Mouse (Mus musculus) limb, embryonic 10.5 days (tissue): Measurements from ENCODE around the gene Rpl7a. TPM values are rescaled to one million over a fixed set of nuclear protein-coding genes. Genes with fewer than 3 reads are reported as not detected.
A peak's percentile ranks its signal among the peaks of the same experiment; 100 is the strongest.

Experiments used
- DNase-seq: peaks from one replicate; pipeline ENCODE4 v3.0.0-alpha.2; 2017; ENCODE audit warnings: low spot score
- H3K27ac ChIP-seq: fragments of 300-500 bp; sonication (generic); 2 replicates; pipeline ENCODE4 v1.5.1; 2016; ENCODE audit warnings: mild to moderate bottlenecking
- H3K27me3 ChIP-seq: fragments of 300-500 bp; sonication (generic); 2 replicates; pipeline ENCODE4 v1.6.1; 2016; ENCODE audit warnings: low read depth, mild to moderate bottlenecking; ENCODE audit not compliant: poor library complexity, severe bottlenecking
- H3K36me3 ChIP-seq: fragments of 300-500 bp; sonication (generic); 2 replicates; pipeline ENCODE4 v1.6.1; 2016; ENCODE audit warnings: mild to moderate bottlenecking, moderate library complexity
- H3K4me1 ChIP-seq: fragments of 300-500 bp; sonication (generic); 2 replicates; pipeline ENCODE4 v1.6.1; 2016
- H3K4me3 ChIP-seq: fragments of 300-500 bp; sonication (generic); 2 replicates; pipeline ENCODE4 v1.5.1; 2016; ENCODE audit warnings: mild to moderate bottlenecking, moderate library complexity
- H3K9me3 ChIP-seq: fragments of 300-500 bp; sonication (generic); replicated peaks from 2 replicates; pipeline ENCODE4 v1.6.1; 2016; ENCODE audit warnings: mild to moderate bottlenecking
- WGBS: fragments of 180-500 bp; shearing (Covaris S2); methylation state at CpG from one replicate; pipeline ENCODE4 v1.1.7; 2016; 5-methylcytosine and 5-hydroxymethylcytosine counted together
- polyA plus RNA-seq: library from polyadenylated mRNA; unstranded; fragments of >200 nt; fragmentation: Nextera tagmentation; extraction: Ambion mirVana; gene quantifications from 2 replicates; pipeline ENCODE4 v1.2.1, GENCODE M21; 2016

Gene Rpl7a
- polyA plus RNA-seq, 1 experiment from 2014 or later: 702 TPM

- H3K9me3 ChIP-seq: no peaks in the 10 kb centered on the region
- H3K4me3 ChIP-seq: no peak overlapping the region
- H3K27ac ChIP-seq: no peak overlapping the region
- no peak for DNase-seq
- peaks cover 38% of the 10 kb centered on the region for H3K4me1 ChIP-seq
- no peaks in the 10 kb centered on the region for H3K27me3 ChIP-seq
- H3K36me3 ChIP-seq: peaks cover 78% of the 10 kb centered on the region
- WGBS: 92% methylated on average over 3 of the region's 3 CpGs
Measured at GRCm38 (mm10) chr2:26919684-26920083, 9.1 kb downstream of the Rpl7a start.

DNA sequence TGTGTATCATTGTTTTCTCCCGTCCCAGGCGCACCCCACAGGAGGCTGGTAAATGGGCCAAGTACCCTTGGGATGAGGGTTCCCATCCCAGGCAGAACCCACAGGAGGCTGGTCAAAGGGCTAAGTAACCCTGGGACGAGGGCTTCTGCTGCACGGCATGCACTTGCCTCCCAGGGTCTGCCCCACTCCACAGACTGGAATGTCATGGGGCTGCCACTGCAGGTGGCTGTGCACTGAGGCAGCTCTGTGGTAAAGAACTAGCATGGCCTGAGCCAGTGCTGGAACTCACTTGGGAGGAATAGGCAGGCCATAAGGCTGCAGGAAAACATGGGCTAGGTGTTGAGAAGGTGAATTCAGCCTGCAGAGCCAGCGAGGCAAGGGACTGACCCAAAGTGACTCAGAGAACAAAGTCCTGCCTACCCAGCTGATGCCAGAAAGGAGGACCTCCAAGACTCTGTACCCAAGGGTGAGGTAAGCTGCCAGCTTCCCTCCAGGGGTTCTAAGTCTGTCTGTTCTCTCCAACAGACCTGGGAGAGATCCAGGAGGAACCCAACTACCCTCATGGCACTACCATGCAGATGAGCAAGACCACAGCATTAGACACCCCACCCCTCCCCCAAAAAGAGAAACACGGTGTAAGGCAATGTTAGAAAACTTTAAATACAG lies 9.8 kb downstream of the Rpl7a start:
- no peak for DNase-seq
- Histone ChIP-seq H3K4me1 (peaks cover 31% of the 10 kb centered on the region), H3K9me3 (no peaks in the 10 kb centered on the region), H3K36me3 (peaks cover 83% of the 10 kb centered on the region), H3K27ac (no peak overlapping the region), H3K4me3 (no peak overlapping the region), H3K27me3 (no peaks in the 10 kb centered on the region)
- 87% methylated on average over 6 of the region's 6 CpGs for WGBS

DNA sequence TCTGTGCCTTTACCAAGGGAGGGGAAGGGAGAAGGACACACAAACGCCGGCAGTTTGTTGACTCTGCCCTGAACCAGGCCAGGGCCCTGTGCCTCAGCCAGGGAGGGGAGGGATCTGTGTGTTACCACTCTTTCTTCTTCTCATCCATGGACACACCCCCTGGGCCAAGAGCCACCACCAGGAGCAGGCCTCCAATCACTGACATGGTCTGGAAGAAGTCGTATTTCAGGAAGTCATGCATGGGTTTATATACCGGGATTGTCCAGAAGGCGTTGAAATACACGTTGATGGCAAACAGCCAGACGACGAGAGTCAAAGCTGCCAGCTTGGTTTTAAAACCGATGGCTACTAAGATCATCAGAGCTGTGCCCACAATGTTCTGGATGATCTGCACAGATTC lies 11.2 kb downstream of the Rpl7a start:
- H3K4me3 ChIP-seq: no peak overlapping the region
- peaks cover 98% of the 10 kb centered on the region for H3K36me3 ChIP-seq
- WGBS: 84% methylated on average over 9 of the region's 9 CpGs
- H3K4me1 ChIP-seq: peaks cover 18% of the 10 kb centered on the region
- H3K27ac ChIP-seq: no peak overlapping the region
- no peaks in the 10 kb centered on the region for H3K9me3 ChIP-seq
- no peaks in the 10 kb centered on the region for H3K27me3 ChIP-seq
- DNase-seq: no peak

DNA sequence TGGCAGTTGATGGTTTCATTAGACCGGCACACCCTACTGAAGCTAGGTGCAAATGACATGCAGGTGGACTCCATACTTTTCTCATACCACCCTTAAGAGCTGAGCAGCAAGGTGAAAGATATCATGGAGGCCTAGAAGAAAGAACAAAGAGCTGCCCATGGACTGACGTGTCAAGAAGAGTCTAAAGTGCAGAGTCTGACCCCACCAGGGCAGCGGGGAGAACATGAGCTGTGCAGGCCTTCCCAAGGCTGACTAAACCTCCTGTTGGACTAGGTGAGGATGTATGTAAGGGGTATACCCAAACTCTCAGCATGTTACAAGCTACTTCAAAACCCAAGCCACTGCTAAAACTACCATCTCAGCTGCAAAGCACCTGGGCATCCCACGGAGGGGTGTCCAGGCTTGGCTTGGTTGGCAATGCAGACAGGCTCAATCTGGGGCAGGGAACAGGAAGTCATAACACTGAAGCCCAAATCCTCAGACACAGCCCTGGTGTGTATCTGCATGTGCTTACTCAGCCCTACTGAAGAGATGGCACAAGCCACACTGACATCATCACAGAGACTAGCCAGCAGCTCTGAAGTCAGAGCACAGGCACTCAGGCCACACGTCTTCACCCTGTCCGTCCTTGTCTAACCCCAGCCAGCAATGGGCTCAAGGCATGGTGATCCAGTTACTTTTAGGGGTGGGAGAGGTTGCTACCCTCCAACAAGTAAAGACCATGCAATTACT lies 17.3 kb downstream of the Rpl7a start:
- H3K4me3 ChIP-seq: no peak overlapping the region
- DNase-seq: no peak
- peaks cover 90% of the 10 kb centered on the region for H3K36me3 ChIP-seq
- H3K27me3 ChIP-seq: no peaks in the 10 kb centered on the region
- 92% methylated on average over 6 of the region's 6 CpGs for WGBS
- H3K27ac ChIP-seq: no peak overlapping the region
- peaks cover 32% of the 10 kb centered on the region for H3K4me1 ChIP-seq
- H3K9me3 ChIP-seq: no peaks in the 10 kb centered on the region

DNA sequence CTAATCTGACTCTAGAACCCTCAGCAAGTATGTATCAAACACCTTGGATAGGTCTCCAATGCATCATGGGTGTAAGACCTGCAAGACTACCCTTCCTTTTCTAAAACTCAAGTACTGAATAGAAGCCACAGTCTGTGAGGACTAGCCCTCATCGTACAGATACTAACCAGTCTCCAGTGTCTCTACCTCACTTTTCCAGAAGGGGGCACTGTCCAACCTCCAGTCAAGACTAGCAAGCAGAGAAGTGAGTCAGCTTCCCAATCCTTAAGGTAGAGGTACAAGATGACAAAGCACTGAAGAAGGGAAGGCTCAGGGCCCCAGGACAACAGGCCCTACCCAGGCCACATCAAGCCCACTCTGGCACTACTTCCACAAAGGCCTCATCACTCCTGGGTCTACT lies 19.8 kb downstream of the Rpl7a start:
- Histone ChIP-seq H3K9me3 (no peaks in the 10 kb centered on the region), H3K27me3 (no peaks in the 10 kb centered on the region), H3K36me3 (peaks cover 68% of the 10 kb centered on the region), H3K27ac (no peak overlapping the region), H3K4me1 (peaks cover 43% of the 10 kb centered on the region), H3K4me3 (peak overlapping the region; percentile 18; the same call in 1 of the 2 replicates)
- WGBS: 57% methylated on average over 1 of the region's 1 CpGs
- no peak for DNase-seq

GRCm38 (mm10) chr2:26932473-26933303 lies 22.1 kb downstream of the Rpl7a start:
- H3K4me3 ChIP-seq: peak overlapping the region; percentile 100
- 3% methylated on average over 49 of the region's 49 CpGs for WGBS
- H3K36me3 ChIP-seq: peaks cover 45% of the 10 kb centered on the region
- no peaks in the 10 kb centered on the region for H3K27me3 ChIP-seq
- no peaks in the 10 kb centered on the region for H3K9me3 ChIP-seq
- peak overlapping the region; percentile 99 for H3K27ac ChIP-seq
- peaks cover 43% of the 10 kb centered on the region for H3K4me1 ChIP-seq
- no peak for DNase-seq

DNA sequence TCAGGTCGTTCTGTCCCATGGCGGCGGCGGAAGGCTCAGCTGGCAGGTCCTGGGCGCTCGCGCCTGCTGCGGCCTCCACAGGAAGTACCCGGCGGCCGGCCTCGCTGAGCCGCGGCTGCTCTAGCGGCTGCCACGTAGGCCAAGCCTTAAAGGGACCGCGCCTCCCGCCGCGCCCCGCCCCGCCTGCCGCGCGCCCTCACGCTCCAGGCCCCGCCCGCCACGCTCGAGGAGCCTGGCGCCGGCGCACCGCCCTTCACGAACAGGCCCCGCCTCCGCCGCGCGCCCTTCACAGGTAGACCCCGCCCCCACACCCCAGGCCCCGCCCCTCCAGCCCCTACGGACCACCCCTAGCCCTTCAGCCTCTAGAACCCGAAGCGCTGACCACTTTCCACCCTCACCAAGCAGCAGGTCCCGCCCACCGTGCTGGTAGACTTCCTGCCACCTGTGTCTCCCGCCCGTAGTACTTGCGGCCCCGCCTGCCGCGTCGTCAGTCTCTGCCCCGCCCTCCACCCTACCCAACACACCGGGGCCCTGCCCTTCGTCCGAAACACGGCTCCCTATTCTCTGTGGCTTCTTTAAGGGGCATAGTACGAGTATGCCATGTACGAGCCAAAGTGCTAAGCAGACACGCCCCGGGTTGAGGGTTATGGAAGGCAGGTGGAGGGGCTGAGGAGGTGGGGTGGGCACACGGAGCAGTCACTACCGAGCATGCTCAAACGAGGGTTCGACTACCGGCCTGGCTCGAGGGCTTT lies 22.9 kb downstream of the Rpl7a start, which contains the start of the genes Surf4 and Stkld1:
Gene Surf4, minus strand, starts transcription at position 625 of the 752 bp plus-strand sequence.
Gene Stkld1, plus strand, starts transcription at position 744 of the 752 bp plus-strand sequence.
- Histone ChIP-seq H3K27me3 (no peaks in the 10 kb centered on the region), H3K4me3 (peak within 1 kb of the TSS; percentile 100), H3K36me3 (peaks cover 37% of the 10 kb centered on the region), H3K4me1 (peaks cover 40% of the 10 kb centered on the region), H3K9me3 (no peaks in the 10 kb centered on the region), H3K27ac (peak within 1 kb of the TSS; percentile 99)
- DNase-seq: peak; percentile 97
- 1% methylated on average over 68 of the region's 70 CpGs for WGBS

- 88% methylated on average over 2 of the region's 2 CpGs for WGBS
- H3K36me3 ChIP-seq: peaks cover 19% of the 10 kb centered on the region
- peaks cover 37% of the 10 kb centered on the region for H3K4me1 ChIP-seq
- no peaks in the 10 kb centered on the region for H3K27me3 ChIP-seq
- no peak overlapping the region for H3K27ac ChIP-seq
- no peak for DNase-seq
- no peak overlapping the region for H3K4me3 ChIP-seq
- no peaks in the 10 kb centered on the region for H3K9me3 ChIP-seq
Measured at GRCm38 (mm10) chr2:26935286-26935685, 24.7 kb downstream of the Rpl7a start.

- no peaks in the 10 kb centered on the region for H3K9me3 ChIP-seq
- H3K4me1 ChIP-seq: peaks cover 26% of the 10 kb centered on the region
- no peak overlapping the region for H3K27ac ChIP-seq
- peaks cover 7% of the 10 kb centered on the region for H3K36me3 ChIP-seq
- WGBS: 70% methylated on average over 1 of the region's 1 CpGs
- DNase-seq: no peak
- H3K4me3 ChIP-seq: no peak overlapping the region
- H3K27me3 ChIP-seq: no peaks in the 10 kb centered on the region
Measured at GRCm38 (mm10) chr2:26936425-26936824, 25.9 kb downstream of the Rpl7a start.

- no peak for DNase-seq
- Histone ChIP-seq H3K36me3 (peaks cover 1% of the 10 kb centered on the region; the same call in 1 of the 2 replicates), H3K9me3 (no peaks in the 10 kb centered on the region), H3K4me1 (no peaks in the 10 kb centered on the region), H3K27me3 (no peaks in the 10 kb centered on the region), H3K27ac (no peak overlapping the region), H3K4me3 (no peak overlapping the region)
- WGBS: 49% methylated on average over 5 of the region's 5 CpGs
Measured at GRCm38 (mm10) chr2:26941539-26941938, 31.0 kb downstream of the Rpl7a start.

DNA sequence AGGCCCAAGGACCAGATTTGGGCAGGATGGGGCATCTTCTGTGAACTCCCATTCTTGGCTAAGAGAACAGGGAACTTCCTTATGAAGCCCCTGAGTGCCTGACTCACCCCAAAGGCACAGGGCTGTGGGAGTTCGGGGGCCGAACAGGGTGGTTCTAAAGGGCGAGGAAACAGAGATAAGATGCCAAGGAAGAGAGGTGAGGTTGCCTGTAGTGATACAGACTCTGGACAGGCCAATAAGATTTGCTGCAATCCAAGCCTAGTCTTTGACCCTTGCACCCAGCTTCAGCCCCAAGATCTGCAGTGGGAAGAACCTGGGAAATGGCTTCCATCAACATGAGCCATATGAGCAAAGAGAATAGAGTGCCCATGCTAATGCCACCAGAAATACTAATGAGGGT lies 32.7 kb downstream of the Rpl7a start:
- H3K27me3 ChIP-seq: no peaks in the 10 kb centered on the region
- no peak overlapping the region for H3K4me3 ChIP-seq
- H3K4me1 ChIP-seq: no peaks in the 10 kb centered on the region
- H3K27ac ChIP-seq: no peak overlapping the region
- DNase-seq: no peak
- WGBS: 88% methylated on average over 3 of the region's 3 CpGs
- H3K9me3 ChIP-seq: no peaks in the 10 kb centered on the region
- H3K36me3 ChIP-seq: peaks cover 14% of the 10 kb centered on the region

DNA sequence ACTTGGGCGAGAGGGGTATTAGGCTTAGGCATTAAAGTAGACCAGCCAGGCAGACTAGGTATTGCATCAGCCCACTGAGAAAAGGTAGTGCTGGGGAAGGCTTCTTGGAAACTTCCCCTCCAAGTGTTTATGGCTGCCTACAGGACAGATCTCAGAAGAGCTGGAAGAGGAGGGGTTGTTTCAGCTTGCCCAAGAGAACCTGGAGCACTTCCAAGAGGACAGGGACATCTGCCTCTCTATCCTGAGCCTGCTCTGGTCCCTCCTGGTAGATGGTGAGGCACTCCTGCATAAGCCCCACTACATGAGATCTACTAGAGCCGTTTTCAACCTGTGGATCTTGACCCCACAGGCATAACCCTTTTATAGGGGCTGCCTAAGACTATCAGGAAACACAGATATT lies 39.8 kb downstream of the Rpl7a start:
- no peaks in the 10 kb centered on the region for H3K27me3 ChIP-seq
- DNase-seq: no peak
- no peak overlapping the region for H3K4me3 ChIP-seq
- 94% methylated on average over 2 of the region's 2 CpGs for WGBS
- H3K9me3 ChIP-seq: no peaks in the 10 kb centered on the region
- H3K27ac ChIP-seq: no peak overlapping the region
- H3K36me3 ChIP-seq: peaks cover 84% of the 10 kb centered on the region
- H3K4me1 ChIP-seq: no peaks in the 10 kb centered on the region
